Mouse (Mus musculus): ENCODE results near the gene Faap100.

Faap100 gene

GRCm38 (mm10) chr11:120376302-120377160 is 2.0 kb downstream of the Faap100 start:
- DNase-seq (ENCODE audit: low read depth, low spot score): no peak

- DNase-seq (ENCODE audit: low read depth, low spot score): no peak
Observed at GRCm38 (mm10) chr11:120375324-120375723, 3.2 kb downstream of the Faap100 start.

GRCm38 (mm10) chr11:120373820-120374586 is 4.6 kb downstream of the Faap100 start:
- DNase-seq (ENCODE audit: low read depth, low spot score): no peak

- no peak for DNase-seq (ENCODE audit: low read depth, low spot score)
Observed at GRCm38 (mm10) chr11:120373025-120373424, 5.5 kb downstream of the Faap100 start.

- DNase-seq (ENCODE audit: low read depth, low spot score): peak; percentile 69
Observed at GRCm38 (mm10) chr11:120369656-120370055, 8.9 kb downstream of the Faap100 start.

GRCm38 (mm10) chr11:120366443-120367027 is 12.0 kb downstream of the Faap100 start:
- DNase-seq (ENCODE audit: low read depth, low spot score): no peak

GRCm38 (mm10) chr11:120362891-120363290 is 15.7 kb downstream of the Faap100 start:
- no peak for DNase-seq (ENCODE audit: low read depth, low spot score)

GRCm38 (mm10) chr11:120361295-120361694 is 17.3 kb downstream of the Faap100 start, which contains the start of gene Fscn2:
Gene Fscn2 (plus strand): TSS chr11:120361534.
- DNase-seq (ENCODE audit: low read depth, low spot score): no peak

- no peak for DNase-seq (ENCODE audit: low read depth, low spot score)
Observed at GRCm38 (mm10) chr11:120360755-120361154, 17.8 kb downstream of the Faap100 start.

GRCm38 (mm10) chr11:120360062-120360461 is 18.5 kb downstream of the Faap100 start:
- no peak for DNase-seq (ENCODE audit: low read depth, low spot score)

GRCm38 (mm10) chr11:120359391-120359790 is 19.2 kb downstream of the Faap100 start:
- DNase-seq (ENCODE audit: low read depth, low spot score): no peak

- no peak for DNase-seq (ENCODE audit: low read depth, low spot score)
Observed at GRCm38 (mm10) chr11:120357791-120358401, 20.7 kb downstream of the Faap100 start.

- DNase-seq (ENCODE audit: low read depth, low spot score): no peak
Observed at GRCm38 (mm10) chr11:120356900-120357299, 21.7 kb downstream of the Faap100 start.

- no peak for DNase-seq (ENCODE audit: low read depth, low spot score)
Observed at GRCm38 (mm10) chr11:120356319-120356840, 22.2 kb downstream of the Faap100 start.

- DNase-seq (ENCODE audit: low read depth, low spot score): no peak
Observed at GRCm38 (mm10) chr11:120355277-120356039, 23.1 kb downstream of the Faap100 start.

GRCm38 (mm10) chr11:120354304-120355276 is 24.0 kb downstream of the Faap100 start:
- DNase-seq (ENCODE audit: low read depth, low spot score): no peak

GRCm38 (mm10) chr11:120353500-120354303 is 24.9 kb downstream of the Faap100 start:
- DNase-seq (ENCODE audit: low read depth, low spot score): peak; percentile 88

GRCm38 (mm10) chr11:120352571-120353290 is 25.8 kb downstream of the Faap100 start:
- no peak for DNase-seq (ENCODE audit: low read depth, low spot score)

Data from A20 (cell line).